Mouse (Mus musculus): ENCODE measurements at regions not wholly inside any gene's neighbourhood (a gene's known extent, or its start where the extent isn't known, plus 50 kb on each side); places are given as distances from the start of the nearest gene placed in this dataset.
A peak's percentile ranks its signal among the peaks of the same experiment; 100 is the strongest.

DNA sequence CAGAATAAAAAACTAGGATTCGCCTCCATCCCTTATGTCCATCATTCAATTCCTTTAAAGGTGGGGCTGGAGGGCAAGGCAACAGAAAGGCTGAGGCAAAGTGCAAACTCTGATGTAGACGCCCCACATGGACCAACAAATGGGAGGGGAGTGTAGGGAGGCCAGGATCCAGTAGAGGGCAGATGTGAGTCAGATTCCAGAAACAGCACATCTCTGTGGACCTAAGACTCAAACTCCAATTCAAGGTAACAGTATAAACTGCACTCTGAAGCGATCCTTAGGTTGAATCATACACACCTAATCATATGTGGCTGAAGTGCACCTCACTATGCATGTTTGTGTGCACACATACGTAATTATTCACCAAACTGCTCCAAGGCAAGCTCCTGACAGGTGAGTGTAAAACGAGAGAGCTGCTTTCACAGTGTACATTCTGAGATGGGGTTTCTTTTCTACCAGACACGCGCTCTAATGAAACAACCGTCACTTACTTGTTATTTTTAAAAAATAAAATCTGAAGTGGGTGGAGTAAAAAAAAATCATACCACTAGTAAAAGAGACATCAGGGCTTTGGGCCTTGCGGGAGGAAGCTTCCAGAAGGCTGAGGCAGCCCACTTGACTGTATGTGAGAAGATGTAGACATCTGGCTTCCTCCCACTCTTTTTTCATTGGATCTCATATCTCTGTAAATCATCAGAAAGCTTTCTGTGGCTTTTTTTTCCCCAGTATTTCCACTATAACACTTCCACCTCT is 60.6 kb upstream of the Ssx2ip start:
- Histone ChIP-seq H3K27me3 (replicated peaks; ENCODE audit: control insufficient read depth, insufficient read depth, low read length) (no peaks in the 10 kb centered on the region), H3K27ac (ENCODE audit: low read depth, low read length) (no peak overlapping the region), H3K9ac (ENCODE audit: low read depth, low read length) (no peak overlapping the region), H3K4me2 (replicated peaks; ENCODE audit: low read depth) (no peak overlapping the region), H3K9me3 (ENCODE audit: control insufficient read depth) (no peaks in the 10 kb centered on the region), H3K4me1 (replicated peaks; ENCODE audit: control insufficient read depth, insufficient read depth, low read length) (no peaks in the 10 kb centered on the region), H3K4me3 (ENCODE audit: low read depth, low read length) (no peak overlapping the region), H3K36me3 (ENCODE audit: control insufficient read depth, insufficient read depth) (no peaks in the 10 kb centered on the region)
- 55% methylated on average over 9 of the region's 9 CpGs for WGBS
- peak; percentile 88 for TF ChIP-seq CTCF (IDR thresholded peaks at IDR 0.05; ENCODE audit: low read depth)
- peak; percentile 44; the same call in 1 of the 2 replicates for ATAC-seq

DNA sequence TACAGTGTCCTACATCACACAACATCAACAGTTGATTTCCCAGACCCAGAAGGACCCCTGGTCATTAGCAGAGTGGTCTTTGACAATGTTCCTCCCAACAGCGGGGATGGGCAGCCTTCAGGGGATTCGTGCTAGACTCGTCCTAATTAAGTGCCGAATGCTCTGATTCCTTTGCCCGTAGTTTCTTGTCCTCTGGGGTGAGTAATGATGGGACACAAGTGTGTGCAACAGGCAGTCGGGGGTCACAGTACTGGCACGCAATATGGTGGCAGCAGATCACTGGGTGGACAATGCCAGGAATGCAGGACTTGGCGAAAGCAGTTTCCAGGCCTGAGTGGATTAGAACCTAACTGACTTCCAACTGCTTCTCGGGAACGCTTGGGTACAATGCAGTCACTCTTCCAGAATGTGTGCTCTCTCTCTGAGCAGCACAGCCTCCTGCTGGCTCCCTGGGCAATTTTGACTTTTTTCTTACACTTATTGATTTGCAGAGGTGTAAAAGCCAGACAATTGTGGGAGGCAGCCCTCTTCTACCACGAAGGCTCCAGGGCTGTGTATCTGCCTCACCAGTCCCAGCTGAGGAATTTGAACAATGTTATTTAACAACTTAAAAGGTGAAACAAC is 59.9 kb upstream of the Ssx2ip start:
- Histone ChIP-seq H3K27ac (ENCODE audit: low read depth, low read length) (no peak overlapping the region), H3K36me3 (ENCODE audit: control insufficient read depth, insufficient read depth) (no peaks in the 10 kb centered on the region), H3K27me3 (replicated peaks; ENCODE audit: control insufficient read depth, insufficient read depth, low read length) (no peaks in the 10 kb centered on the region), H3K4me2 (replicated peaks; ENCODE audit: low read depth) (no peak overlapping the region), H3K9ac (ENCODE audit: low read depth, low read length) (no peak overlapping the region), H3K4me3 (ENCODE audit: low read depth, low read length) (no peak overlapping the region), H3K9me3 (ENCODE audit: control insufficient read depth) (no peaks in the 10 kb centered on the region), H3K4me1 (replicated peaks; ENCODE audit: control insufficient read depth, insufficient read depth, low read length) (no peaks in the 10 kb centered on the region)
- ATAC-seq: no peak
- no peak for TF ChIP-seq CTCF (IDR thresholded peaks at IDR 0.05; ENCODE audit: low read depth)
- WGBS: 81% methylated on average over 11 of the region's 11 CpGs

DNA sequence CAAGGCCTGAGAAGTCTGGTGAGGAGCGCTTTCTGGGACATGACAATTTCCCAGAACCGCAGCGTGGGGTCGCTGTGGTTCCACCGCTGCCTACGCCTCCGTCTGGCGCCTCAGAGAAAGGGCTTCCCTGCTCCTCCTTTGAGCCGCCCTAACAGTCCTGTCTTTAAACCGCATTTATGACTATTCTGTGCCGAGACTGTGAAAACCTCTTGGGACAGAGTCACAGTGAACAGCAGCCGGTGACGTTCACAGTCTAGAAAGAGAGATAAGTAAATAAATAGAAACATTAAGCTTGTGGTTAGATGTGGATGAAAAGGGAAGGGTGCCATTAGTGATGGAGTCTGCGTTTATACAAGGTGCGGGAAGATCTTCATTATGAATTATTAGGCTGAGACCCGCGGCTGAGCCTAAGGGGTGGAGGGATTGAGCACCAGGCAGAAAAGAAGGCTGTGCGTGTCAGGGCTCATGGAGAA is 59.1 kb upstream of the Ssx2ip start:
- Histone ChIP-seq H3K27ac (ENCODE audit: low read depth, low read length) (no peak overlapping the region), H3K27me3 (replicated peaks; ENCODE audit: control insufficient read depth, insufficient read depth, low read length) (no peaks in the 10 kb centered on the region), H3K4me2 (replicated peaks; ENCODE audit: low read depth) (peak overlapping the region; percentile 55), H3K36me3 (ENCODE audit: control insufficient read depth, insufficient read depth) (no peaks in the 10 kb centered on the region), H3K9me3 (ENCODE audit: control insufficient read depth) (no peaks in the 10 kb centered on the region), H3K9ac (ENCODE audit: low read depth, low read length) (no peak overlapping the region), H3K4me3 (ENCODE audit: low read depth, low read length) (0 out of 2 replicates have a peak overlapping the region, but pooled peaks have one; percentile 11), H3K4me1 (replicated peaks; ENCODE audit: control insufficient read depth, insufficient read depth, low read length) (no peaks in the 10 kb centered on the region)
- peak; percentile 63 for ATAC-seq
- WGBS: 5% methylated on average over 18 of the region's 18 CpGs
- peak; percentile 99 for TF ChIP-seq CTCF (IDR thresholded peaks at IDR 0.05; ENCODE audit: low read depth)

DNA sequence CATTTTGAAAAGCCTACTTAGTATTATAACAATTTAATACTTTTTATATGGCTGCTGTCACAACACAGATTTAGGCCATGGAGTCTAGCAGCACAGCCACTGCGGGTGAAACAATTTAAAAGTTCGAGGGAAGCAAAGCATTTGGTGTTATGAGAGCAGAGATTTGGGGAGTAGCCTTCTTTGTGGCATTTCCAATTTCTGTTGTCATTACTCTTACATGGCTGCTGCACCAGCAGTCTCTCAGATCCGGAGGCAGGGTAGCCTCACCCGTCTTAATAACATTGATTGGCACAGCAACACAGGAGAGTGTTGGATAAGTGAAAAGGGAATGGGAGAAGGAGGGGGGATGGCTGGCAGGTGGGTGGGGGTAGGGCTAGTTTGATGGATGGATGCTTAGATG is 58.5 kb upstream of the Ssx2ip start:
- no peak overlapping the region for H3K27ac ChIP-seq (ENCODE audit: low read depth, low read length)
- H3K4me1 ChIP-seq (replicated peaks; ENCODE audit: control insufficient read depth, insufficient read depth, low read length): no peaks in the 10 kb centered on the region
- H3K4me3 ChIP-seq (ENCODE audit: low read depth, low read length): no peak overlapping the region
- H3K36me3 ChIP-seq (ENCODE audit: control insufficient read depth, insufficient read depth): no peaks in the 10 kb centered on the region
- ATAC-seq: no peak
- H3K27me3 ChIP-seq (replicated peaks; ENCODE audit: control insufficient read depth, insufficient read depth, low read length): no peaks in the 10 kb centered on the region
- no peak overlapping the region for H3K9ac ChIP-seq (ENCODE audit: low read depth, low read length)
- H3K4me2 ChIP-seq (replicated peaks; ENCODE audit: low read depth): no peak overlapping the region; the same call in 1 of the 2 replicates
- TF ChIP-seq CTCF (IDR thresholded peaks at IDR 0.05; ENCODE audit: low read depth): no peak
- WGBS: 63% methylated on average over 4 of the region's 4 CpGs
- H3K9me3 ChIP-seq (ENCODE audit: control insufficient read depth): no peaks in the 10 kb centered on the region

DNA sequence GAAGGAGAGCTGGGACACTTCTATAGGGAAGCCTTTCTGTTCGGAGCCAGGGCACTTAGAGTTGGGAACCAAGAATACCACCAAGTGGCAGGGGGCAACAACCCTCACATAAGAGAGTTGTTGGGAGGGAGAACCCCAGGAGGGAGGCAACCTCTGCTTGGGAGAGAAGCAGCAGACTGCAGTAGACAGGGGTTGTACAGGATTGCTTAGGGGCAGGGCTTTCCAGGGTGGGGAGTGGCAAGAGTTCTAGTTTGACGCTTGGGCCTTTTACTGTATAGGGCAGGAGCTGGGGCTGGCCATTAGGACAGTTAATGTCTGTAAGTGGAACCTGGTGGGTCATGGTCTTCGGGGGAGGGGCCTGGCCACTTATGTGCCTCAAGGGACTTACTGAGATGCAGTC is 57.1 kb upstream of the Ssx2ip start:
- ATAC-seq: no peak
- no peak overlapping the region for H3K4me3 ChIP-seq (ENCODE audit: low read depth, low read length)
- no peak overlapping the region for H3K27ac ChIP-seq (ENCODE audit: low read depth, low read length)
- no peak for TF ChIP-seq CTCF (IDR thresholded peaks at IDR 0.05; ENCODE audit: low read depth)
- H3K36me3 ChIP-seq (ENCODE audit: control insufficient read depth, insufficient read depth): no peaks in the 10 kb centered on the region
- H3K27me3 ChIP-seq (replicated peaks; ENCODE audit: control insufficient read depth, insufficient read depth, low read length): no peaks in the 10 kb centered on the region
- no peaks in the 10 kb centered on the region for H3K4me1 ChIP-seq (replicated peaks; ENCODE audit: control insufficient read depth, insufficient read depth, low read length)
- no peak overlapping the region for H3K4me2 ChIP-seq (replicated peaks; ENCODE audit: low read depth)
- H3K9me3 ChIP-seq (ENCODE audit: control insufficient read depth): no peaks in the 10 kb centered on the region
- H3K9ac ChIP-seq (ENCODE audit: low read depth, low read length): no peak overlapping the region
- WGBS: 73% methylated on average over 3 of the region's 3 CpGs

DNA sequence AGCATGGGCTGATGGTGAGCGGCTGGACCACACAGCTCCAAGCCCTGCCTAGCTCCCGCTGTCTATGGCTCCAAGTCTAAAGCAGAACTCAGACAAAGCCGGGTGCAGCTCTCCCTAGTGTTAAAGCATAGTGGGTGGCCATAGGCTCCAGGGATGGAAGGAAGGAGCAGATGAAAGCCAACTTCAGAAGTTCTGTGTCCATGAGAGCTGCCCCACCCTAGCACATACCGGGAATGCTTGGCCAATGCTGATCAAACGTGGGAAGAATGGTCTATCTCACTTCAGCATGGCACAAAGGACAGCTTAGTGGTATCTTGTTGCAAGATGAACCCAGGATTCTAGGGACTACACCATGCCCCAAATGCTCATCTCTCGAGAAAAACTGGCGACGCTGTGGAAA is 55.5 kb upstream of the Ssx2ip start:
- Histone ChIP-seq H3K9me3 (ENCODE audit: control insufficient read depth) (no peaks in the 10 kb centered on the region), H3K9ac (ENCODE audit: low read depth, low read length) (no peak overlapping the region), H3K27ac (ENCODE audit: low read depth, low read length) (no peak overlapping the region), H3K4me3 (ENCODE audit: low read depth, low read length) (no peak overlapping the region), H3K4me1 (replicated peaks; ENCODE audit: control insufficient read depth, insufficient read depth, low read length) (no peaks in the 10 kb centered on the region), H3K27me3 (replicated peaks; ENCODE audit: control insufficient read depth, insufficient read depth, low read length) (no peaks in the 10 kb centered on the region), H3K4me2 (replicated peaks; ENCODE audit: low read depth) (no peak overlapping the region), H3K36me3 (ENCODE audit: control insufficient read depth, insufficient read depth) (no peaks in the 10 kb centered on the region)
- TF ChIP-seq CTCF (IDR thresholded peaks at IDR 0.05; ENCODE audit: low read depth): no peak
- ATAC-seq: no peak
- 70% methylated on average over 8 of the region's 8 CpGs for WGBS
